Mouse (Mus musculus): Measurements from ENCODE around the gene Tmem88.

The Tmem88 gene

DNA sequence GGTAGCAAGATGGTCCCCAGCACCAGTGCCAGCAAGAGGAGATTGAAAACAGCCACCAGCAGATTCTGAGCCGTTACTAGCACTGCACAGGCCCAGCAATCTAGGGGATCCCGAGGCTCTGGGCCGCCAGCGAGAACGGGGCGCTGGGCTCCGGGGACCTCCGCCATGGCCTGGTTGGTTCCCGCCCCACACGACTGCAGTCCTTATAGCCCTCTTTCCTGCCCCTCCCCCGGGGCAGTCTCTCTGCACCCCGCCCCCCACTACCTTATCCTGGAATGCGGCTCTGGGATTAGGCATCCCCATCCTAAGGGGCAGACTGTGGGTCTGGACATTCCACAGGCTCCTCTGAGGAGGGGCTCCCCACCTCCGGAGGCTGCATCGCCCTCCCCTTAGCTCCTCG is at the start of gene Tmem88:
Gene Tmem88 (minus strand): TSS at position 176 of the 400 bp plus-strand sequence.
- DNase-seq (ENCODE audit: extremely low read depth, low read depth, low spot score) = no peak

DNA sequence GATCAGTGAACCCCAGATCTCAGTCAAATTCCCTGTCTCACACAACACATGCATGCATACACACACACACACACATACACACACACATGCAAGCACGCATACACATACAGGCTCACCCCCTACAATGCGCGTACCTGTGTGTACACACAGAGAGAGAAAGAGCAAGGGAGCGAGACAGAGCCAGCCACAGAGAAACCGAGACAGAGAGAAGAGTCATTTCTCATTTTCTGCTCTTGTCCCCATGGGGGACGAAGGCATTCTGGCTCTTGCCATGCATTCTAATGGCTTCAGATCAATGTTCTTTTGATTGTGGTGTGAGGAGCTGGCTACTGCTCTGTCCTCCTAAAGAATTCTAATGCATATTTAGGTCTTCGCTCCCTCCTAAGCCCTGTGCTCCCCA is 49.3 kb upstream of the Tmem88 start:
- DNase-seq (ENCODE audit: extremely low read depth, low read depth, low spot score) = no peak

DNA sequence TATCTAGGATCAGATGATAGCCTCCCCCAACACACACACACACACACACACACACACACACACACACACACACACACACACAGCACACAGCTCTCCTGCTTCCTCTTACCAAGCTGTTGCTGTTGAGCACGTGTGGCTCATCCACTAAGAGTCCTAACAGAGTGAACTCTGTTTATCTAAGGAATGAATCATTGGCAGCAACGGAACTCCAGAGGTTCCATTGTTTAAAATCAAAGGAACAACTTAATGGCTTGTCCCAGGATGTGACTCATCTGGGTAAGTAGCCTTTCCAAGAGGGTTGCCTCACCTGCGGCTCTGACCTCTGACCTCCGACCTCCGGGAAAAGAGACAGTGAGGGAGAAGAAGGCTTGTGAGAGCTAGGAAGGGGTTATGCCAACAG is 45.3 kb upstream of the Tmem88 start:
- no peak for DNase-seq (ENCODE audit: extremely low read depth, low read depth, low spot score)

DNA sequence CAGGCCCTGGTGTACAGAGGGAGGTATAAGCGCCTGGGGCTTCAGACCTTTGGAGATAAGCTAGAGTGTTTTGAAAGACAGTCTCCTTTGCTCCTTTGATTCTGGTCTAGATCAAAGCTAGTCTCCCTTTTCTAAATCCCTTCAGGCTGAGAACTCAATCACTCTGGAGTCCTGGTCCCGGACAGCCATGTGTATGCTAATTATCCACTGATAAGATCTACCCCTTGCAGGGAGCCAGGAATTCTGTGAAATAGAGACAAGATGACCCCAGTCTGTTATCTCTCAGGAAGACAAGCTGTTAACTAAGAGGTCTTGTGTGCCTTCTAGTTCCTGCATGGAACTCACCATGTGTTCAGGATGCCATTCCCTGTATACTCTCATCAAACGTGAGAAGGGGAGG is 39.3 kb upstream of the Tmem88 start:
- no peak for DNase-seq (ENCODE audit: extremely low read depth, low read depth, low spot score)

DNA sequence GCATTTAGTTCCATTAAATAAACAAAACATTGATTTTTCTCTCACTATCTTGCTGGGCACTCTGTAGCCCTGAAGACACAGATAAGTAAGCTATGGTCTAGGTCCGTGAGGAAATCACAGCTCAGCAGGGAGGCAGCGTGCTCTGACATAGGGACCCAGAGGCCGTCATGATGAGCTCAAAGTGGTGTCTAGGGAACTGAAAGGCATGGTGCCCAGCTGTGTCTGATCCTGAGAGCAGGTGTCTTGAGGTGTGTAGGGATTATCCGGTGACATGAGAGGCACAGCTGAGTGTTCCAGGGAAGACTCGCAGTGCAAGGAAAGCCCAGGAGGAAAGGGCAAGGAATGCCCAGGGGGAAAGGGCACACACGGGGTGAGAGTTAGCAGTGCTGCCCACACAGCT is 35.2 kb upstream of the Tmem88 start:
- DNase-seq (ENCODE audit: extremely low read depth, low read depth, low spot score) = no peak

DNA sequence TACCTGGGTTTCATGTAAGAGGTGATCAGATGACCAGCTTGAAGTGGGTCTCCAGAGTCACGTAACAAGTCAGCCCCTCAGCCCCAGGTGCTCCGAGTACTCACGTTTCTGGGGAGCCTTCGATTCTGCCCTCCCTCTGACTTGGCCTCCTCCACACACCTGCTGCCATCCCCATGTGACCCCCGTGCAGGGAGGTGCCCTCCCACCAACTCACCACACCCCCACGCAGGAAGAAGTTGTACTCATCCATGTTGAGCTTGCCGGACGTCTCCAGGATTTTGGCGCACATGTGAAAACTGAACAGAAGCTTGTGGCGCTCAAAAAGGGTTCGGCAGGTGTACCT is 34.6 kb upstream of the Tmem88 start:
- DNase-seq (ENCODE audit: extremely low read depth, low read depth, low spot score) = no peak

DNA sequence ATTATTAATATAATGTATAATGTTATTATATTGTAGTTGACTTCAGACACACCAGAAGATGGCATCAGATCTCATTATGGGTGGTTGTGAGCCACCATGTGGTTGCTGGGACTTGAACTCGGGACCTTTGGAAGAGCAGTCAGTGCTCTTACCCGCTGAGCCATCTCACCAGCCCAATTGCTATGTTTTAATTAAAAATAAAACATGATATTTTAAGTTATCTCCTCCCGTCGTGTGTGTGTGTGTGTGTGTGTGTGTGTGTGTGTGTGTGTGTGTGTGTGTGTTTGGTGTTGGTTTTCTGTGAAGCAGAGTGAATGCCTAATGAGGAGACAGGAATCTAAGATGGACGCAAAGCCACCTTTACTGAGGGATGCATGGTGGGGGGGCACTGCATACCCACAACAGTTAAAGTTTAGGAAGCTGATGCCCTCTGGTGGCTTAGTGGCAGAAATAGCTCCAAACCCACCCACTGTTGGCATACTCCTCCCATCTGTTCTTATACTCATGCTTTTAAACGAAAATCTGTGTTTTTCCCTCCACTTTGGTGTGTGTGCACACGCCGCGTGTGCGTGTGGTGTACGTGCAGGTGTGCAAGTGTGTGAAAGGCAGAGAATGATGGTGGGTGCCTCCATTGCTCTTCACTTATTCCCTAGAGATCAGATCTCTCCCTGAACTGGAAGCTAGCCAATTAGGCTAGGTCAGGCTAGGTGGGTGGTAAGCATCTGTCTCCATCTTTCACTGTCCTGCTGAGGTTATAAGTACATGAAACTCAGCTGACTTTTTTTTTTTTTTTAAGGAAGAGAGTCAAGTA is 34.0 kb upstream of the Tmem88 start:
- DNase-seq (ENCODE audit: extremely low read depth, low read depth, low spot score) = no peak

DNA sequence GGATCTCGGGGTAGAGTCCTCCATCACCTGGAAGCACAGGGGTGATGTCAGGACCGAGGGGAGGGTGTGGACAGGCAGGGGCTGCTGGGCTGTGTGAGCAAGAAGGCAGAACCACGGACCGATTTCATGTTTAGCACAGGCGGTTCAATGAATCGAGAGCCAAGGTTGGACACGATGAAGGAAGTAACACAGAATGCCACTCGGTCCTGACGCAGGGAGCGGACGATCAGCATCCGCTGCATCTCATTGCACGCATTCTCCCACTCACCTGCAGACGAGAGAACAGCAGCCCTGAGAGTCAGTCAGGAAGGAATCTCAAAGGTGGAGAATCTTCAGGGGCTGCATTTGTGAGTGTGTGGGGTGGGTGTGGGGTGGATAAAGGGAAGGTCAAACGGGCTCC is 32.6 kb upstream of the Tmem88 start:
- no peak for DNase-seq (ENCODE audit: extremely low read depth, low read depth, low spot score)

DNA sequence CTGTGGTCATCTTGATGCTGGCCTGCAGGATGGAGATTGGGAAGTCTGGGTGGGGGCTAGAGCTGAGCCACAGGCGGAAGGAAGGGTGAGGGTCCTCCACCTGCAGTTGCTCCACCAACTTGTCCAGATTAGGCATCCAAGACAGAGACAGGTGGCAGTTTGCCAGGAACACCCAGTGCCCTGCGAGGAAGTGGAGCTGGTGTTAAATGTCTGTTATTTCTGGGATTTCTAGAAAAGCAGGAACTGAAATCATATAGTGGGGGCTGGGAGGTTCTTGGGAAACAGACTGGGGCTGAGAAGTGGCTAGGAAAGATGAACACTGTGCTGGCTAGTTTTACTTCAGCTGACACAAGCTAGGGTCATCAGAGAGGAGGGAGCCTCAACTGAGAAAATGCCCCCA is 31.3 kb upstream of the Tmem88 start:
- no peak for DNase-seq (ENCODE audit: extremely low read depth, low read depth, low spot score)

DNA sequence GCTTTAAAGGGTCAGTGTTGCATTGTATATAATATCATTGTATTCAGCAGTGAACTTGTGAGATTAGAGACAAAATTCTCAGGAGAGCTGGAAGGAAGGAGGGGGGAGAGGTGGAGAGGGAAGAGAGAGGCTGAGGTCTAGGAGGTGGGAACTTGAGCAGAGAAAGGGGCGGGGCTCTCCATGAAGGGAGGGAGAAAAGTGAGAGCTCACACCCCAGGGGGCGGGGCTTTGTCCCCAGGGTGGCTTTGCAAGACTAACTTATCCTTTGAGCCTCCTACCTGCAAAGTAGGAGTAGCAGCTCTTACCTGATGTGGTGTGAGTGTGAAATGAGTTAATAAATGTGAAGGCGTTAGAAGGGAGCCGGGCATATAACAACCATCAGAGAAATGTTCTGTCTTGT is 30.7 kb upstream of the Tmem88 start:
- DNase-seq (ENCODE audit: extremely low read depth, low read depth, low spot score) = no peak

DNA sequence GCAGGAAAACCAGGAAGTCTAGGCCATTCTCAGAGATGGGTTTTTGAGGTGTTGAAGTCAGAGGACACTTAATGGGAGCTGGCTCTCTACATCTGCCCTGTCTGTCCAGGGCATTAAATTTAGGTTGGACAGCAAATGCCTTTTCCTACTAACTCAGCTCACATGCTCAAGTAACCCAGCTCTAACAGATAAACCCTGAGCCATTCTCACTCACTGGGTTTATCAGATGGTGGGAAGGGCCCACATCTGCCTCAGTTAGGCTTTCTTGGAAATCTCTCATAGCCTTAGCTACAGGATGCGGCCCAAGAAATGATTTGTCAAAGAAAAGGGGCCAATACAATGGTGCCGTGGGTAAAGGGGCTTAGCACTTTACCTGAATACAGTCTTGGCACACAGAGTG is 28.2 kb upstream of the Tmem88 start:
- no peak for DNase-seq (ENCODE audit: extremely low read depth, low read depth, low spot score)

DNA sequence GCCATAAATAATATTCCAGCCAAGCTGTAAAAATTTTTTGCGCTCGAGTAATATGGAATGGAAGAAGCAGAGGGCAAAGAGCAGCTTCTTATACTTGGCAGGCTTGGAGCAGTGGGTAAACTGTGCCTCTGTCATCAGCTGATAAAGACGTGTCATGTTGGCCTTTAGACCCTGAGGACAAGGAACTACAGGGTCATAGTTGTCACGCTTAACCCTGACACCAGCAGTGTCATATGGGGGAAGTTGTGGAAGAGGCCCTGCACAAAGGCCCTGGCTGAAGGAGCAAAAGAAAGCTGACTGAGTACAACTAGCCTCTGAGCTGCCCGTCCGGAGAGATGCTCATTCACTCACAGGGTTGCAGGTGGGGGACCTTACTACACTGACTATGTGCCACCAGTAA is 25.9 kb upstream of the Tmem88 start:
- no peak for DNase-seq (ENCODE audit: extremely low read depth, low read depth, low spot score)

DNA sequence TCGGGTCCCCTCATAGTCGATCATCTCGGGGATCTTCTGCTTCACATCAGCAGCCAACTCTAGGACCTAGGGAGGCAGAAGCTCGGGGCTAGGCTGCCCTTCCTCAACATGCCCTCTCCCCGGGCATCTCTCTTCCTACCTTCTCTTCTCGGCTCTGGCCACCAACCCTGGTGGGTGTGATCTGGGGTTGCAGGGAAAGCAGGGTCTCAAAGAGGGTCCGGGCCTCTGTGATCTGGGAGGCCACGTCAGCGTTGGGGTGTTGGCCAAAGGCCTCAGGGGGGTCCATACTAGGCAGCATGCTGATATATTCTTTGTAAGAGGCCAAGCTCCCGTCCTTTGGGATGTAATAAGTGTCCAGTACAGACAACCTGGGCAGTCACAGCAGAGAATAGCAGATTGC is 24.8 kb upstream of the Tmem88 start:
- DNase-seq (ENCODE audit: extremely low read depth, low read depth, low spot score) = no peak

DNA sequence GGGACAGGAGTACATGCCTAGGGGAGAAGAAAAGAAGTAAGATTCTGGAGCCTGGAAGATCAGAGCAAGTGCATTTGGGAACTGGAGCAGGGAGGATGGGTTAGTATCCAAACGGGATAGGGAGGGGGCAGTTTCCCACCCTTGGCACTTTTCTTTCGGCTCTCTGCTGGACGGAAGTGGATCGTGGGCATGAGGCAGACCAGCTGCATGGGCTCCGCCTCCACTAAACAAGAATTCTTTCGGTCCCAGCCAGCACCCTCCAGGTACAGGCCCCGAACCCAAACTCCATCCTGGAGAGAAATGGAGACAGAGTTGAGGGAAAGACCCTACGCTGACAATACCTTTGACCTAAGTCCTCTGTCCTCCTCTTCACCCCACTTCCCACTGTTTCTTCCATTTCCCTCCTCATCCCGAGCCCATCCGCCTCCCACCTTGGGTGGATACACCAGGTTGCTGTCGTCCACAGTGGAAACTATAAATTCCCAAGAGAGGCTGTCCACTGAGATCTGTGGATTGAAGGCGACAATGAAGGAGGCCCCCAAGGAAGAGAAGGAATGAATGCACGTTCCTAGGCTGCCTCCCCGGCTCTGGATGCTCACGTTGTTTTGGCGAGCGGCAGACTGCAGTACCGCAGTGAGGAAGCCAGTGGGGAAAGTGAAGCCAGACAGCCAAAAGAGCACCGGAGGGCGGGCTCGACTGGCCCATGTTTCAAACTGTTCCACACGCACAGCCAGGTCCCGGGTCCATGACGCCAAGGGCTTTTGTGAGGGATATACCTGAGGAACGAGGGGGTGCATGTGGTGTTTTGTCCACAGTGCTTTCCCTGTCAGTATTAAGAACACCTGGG is 23.3 kb upstream of the Tmem88 start:
- DNase-seq (ENCODE audit: extremely low read depth, low read depth, low spot score) = no peak

DNA sequence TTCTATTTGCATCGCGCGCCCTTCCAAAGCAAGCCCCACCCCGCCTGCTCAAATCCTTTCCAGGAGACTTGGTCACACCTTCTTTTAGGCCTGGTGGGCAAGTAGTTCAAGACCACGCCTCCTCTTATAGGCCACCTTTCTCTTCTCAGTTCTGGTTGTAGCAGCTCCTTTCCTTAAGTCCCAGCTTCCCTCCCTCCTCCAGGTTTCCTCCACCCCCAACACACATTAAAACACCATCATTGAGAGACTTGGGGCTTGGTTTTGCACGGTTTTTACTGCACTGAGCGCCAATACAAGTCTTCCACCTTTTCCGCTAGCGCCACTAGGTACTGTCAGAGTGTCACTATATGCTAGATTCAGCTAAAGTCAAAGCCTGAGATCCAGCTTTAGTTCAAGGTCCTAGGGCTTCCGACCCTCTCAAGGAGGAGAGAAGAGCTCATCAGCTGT is 22.5 kb upstream of the Tmem88 start:
- no peak for DNase-seq (ENCODE audit: extremely low read depth, low read depth, low spot score)

DNA sequence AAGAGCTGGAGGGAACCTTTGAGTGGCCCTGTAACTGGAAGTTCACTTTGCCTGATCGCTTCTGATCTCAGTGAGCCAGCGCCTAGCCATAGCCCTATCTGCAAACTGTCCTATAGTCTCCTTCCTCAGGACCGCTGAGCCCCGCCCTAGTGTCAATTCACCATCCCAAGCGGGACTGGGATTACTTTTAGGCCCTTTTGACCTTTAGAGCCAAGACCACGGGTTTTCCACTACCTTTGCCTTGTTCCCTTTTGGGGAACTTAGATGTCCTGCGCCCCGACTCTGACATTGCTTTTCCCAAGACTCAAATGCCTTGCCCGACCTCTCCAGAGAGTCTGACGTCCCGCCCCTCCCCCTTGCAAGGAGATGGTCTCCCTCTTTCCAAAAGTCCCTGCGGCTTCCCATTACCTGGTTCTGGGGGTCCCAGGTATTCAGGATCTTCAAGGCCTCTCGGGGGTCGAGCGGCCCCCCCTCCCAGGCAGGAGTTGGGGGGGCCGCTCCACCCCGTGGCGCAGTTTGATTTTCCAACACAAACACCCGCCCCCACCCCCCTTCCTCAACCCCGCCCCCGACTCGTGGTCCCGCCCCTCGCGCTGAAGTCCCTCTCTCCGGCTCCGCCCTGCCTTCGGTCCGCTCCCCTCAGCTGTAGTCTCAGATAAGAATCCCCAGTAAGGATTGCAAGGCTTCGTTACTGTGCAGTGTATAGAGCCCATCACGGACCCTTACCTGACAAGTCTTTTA is 21.9 kb upstream of the Tmem88 start:
- DNase-seq (ENCODE audit: extremely low read depth, low read depth, low spot score) = no peak

DNA sequence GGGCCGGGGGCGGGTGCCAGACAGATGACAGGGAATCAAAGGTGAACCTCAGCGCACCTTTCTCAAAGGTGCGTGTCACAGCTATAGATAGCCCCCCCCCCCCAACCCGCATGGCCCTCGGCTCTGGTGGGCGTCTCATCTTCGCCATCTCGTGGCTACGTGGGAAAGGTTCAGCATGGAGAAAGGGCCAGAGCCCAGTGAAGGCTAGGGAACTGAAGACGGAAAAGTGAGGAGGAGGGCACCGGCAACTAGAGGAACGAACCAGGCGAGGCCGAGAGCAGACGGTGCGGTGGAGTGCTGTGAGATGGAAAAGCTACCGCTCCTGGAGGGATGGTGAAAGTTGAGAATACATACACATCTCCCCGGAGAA is 21.4 kb upstream of the Tmem88 start:
- no peak for DNase-seq (ENCODE audit: extremely low read depth, low read depth, low spot score)

DNA sequence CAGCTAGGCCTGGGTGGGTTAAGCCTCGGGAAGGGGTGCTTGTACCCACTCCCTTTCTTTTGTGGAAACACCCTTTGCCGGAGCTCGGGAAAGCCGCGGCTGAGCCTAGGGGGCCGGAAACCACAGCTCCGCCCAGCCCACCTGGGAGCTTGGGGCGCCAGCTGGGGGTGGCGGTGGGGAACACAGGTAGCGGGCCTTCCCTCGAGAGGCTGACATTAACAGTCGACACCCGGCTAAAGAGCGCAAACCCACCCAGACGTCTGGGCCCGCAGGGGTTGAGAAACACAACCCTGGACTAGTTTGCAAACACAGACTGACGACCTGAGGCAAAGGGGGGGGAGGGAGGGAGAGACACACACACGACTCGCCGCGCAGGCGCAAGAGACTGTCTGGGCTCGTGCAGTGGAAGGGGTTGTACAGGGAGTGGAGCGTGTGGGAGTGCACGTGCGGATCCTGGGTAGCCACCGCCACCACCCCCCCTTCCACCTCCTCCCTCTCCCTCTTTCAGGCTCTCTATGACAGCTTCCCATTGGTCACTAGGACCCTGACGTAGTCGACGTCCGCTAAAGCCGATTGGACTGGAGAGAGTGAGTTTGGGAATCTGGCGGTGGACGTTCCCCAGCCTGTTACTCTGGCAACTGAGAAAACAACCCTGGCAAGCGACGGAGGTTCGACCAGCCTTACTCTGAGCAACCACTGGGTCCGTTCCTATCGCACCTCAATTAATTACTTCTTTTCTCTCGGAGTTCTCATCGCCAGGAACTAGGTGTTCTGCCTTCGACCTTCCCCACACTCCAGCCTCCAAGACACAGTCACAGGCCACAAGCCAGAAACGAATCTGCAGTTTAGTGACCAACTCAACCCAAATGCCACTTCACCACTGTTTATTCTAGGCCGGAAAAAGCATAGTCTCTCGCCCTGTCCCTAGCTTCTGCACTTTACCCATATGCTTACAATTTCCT is 20.7 kb upstream of the Tmem88 start:
- DNase-seq (ENCODE audit: extremely low read depth, low read depth, low spot score) = peak; percentile 86

DNA sequence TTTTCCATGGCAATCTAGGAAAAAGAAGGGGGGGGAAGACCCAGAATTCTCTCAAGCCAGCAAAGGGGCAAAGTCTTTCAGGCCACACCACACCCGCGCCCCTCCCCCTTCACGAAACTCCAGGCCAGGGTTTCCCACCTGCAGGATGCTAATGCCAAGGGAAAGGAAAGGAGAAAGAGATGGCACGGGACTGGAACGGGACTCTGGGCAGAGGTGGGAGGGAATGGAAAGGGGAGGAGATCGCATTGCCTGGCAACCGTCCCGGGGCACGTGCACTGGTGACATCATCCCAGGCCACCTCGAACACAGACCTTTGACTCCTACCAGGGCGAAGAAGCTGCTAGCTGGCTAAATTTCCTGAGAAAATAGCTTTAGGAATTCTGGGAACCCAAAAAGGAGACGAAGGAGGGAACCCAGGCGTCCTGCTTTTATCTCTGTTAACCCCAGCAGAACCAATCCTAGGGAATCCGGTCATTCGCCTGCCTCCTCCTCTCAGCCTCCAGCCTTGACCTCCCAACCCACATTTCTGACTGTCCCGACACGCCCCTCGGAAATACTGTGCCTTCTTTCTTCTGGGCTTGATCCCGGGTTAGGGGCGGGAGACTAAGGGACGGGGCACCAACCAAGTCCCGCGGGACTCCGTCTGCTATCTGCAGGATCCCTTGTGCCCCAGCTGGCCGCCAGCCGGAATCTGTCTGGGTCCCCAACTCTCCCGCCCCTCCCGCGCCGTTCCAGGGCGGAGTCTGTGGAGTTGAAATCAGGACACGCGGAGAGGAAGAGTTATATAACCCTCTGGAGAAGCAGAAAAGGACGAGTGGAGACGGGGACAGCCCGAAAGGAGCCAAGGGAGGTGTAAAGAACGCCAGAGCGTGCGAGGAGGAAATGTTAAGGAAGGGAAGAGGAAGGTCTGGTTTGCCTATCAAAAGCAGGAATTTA is 19.7 kb upstream of the Tmem88 start:
- DNase-seq (ENCODE audit: extremely low read depth, low read depth, low spot score) = no peak
